Mouse (Mus musculus) CD4-positive naive resting alpha-beta T cell, adult 76 days (primary cell): Measurements from ENCODE around the gene Ifna12. TPM values are rescaled to one million over a fixed set of nuclear protein-coding genes. Genes with fewer than 3 reads are reported as not detected.

Source experiments
- total RNA-seq: library from RNA; stranded (reverse); gene quantifications from one replicate; pipeline ENCODE4 v1.2.4, GENCODE M21; 2023

Ifna12 gene
- total RNA-seq: not detected

GRCm38 (mm10) chr4:88603276-88603675, at the start of gene Ifna12:
Gene Ifna12, minus strand, starts transcription at chr4:88603376.

GRCm38 (mm10) chr4:88644359-88644758, 41.2 kb upstream of the Ifna12 start, which contains the start of gene Ifna13:
Gene Ifna13, minus strand, starts transcription at chr4:88644459.

GRCm38 (mm10) chr4:88634311-88634710, 31.1 kb upstream of the Ifna12 start, which contains the start of gene C87499:
Gene C87499, minus strand, starts transcription at chr4:88634411.

GRCm38 (mm10) chr4:88592285-88592684, 10.9 kb downstream of the Ifna12 start, which contains the start of gene Ifna9:
Gene Ifna9, minus strand, starts transcription at chr4:88592385.

GRCm38 (mm10) chr4:88571698-88572097, 31.5 kb downstream of the Ifna12 start, which contains the start of gene Ifna14:
Gene Ifna14, minus strand, starts transcription at chr4:88571798.

GRCm38 (mm10) chr4:88558145-88558544, 45.0 kb downstream of the Ifna12 start, which contains the start of gene Ifna15:
Gene Ifna15, minus strand, starts transcription at chr4:88558245.

Other genes with a start within 250 kb of the Ifna12 start
- 0.50 TPM for gene Hacd4, start 164.4 kb downstream of the Ifna12 start, total RNA-seq
- not detected for gene Ifnb1, start 80.6 kb downstream of the Ifna12 start, total RNA-seq
- not detected for gene Ifna15, start 45.1 kb downstream of the Ifna12 start, total RNA-seq
- gene Ifna14, start 31.6 kb downstream of the Ifna12 start, total RNA-seq: not detected
- gene Ifna9, start 11.0 kb downstream of the Ifna12 start, total RNA-seq: not detected
- not detected for gene C87499, start 31.0 kb upstream of the Ifna12 start, total RNA-seq
- not detected for gene Ifna13, start 41.1 kb upstream of the Ifna12 start, total RNA-seq
- not detected for gene Ifna16, start 73.5 kb upstream of the Ifna12 start, total RNA-seq
- gene Ifna2, start 80.5 kb upstream of the Ifna12 start, total RNA-seq: not detected
- gene Ifnab, start 88.0 kb upstream of the Ifna12 start, total RNA-seq: not detected
- 2.1 TPM for gene Gm26566, start 118.4 kb upstream of the Ifna12 start, total RNA-seq
- 46.0 TPM for gene Klhl9, start 119.1 kb upstream of the Ifna12 start, total RNA-seq
- gene Gm13271, start 151.5 kb upstream of the Ifna12 start, total RNA-seq: not detected
- not detected for gene Gm13283, start 156.7 kb upstream of the Ifna12 start, total RNA-seq
- not detected for gene Gm13290, start 170.5 kb upstream of the Ifna12 start, total RNA-seq
- gene Gm13289, start 173.5 kb upstream of the Ifna12 start, total RNA-seq: not detected
- not detected for gene Gm13272, start 176.5 kb upstream of the Ifna12 start, total RNA-seq
- not detected for gene Ifnz, start 178.8 kb upstream of the Ifna12 start, total RNA-seq
- gene Gm13276, start 182.3 kb upstream of the Ifna12 start, total RNA-seq: not detected
- not detected for gene Gm13277, start 185.3 kb upstream of the Ifna12 start, total RNA-seq
- gene Gm13278, start 188.2 kb upstream of the Ifna12 start, total RNA-seq: not detected
- not detected for gene Gm13275, start 191.1 kb upstream of the Ifna12 start, total RNA-seq
- not detected for gene Gm13279, start 194.0 kb upstream of the Ifna12 start, total RNA-seq
- gene Gm13285, start 196.3 kb upstream of the Ifna12 start, total RNA-seq: not detected
- not detected for gene Gm13287, start 199.9 kb upstream of the Ifna12 start, total RNA-seq
- not detected for gene Gm13288, start 202.2 kb upstream of the Ifna12 start, total RNA-seq
- gene Ifna7, start 212.9 kb upstream of the Ifna12 start, total RNA-seq: not detected
- not detected for gene Ifna11, start 216.6 kb upstream of the Ifna12 start, total RNA-seq
- not detected for gene Ifna6, start 224.0 kb upstream of the Ifna12 start, total RNA-seq
- gene Ifna5, start 232.1 kb upstream of the Ifna12 start, total RNA-seq: not detected
- gene Ifna4, start 238.5 kb upstream of the Ifna12 start, total RNA-seq: not detected
- not detected for gene Ifna1, start 246.7 kb upstream of the Ifna12 start, total RNA-seq